Comparison of ENCODE assay signal across 8 mouse cellular contexts in genomic region chr8:94178857-94179712, GRCm38 (mm10). TPM values are rescaled to one million over a fixed set of nuclear protein-coding genes. Genes with fewer than 3 reads are reported as not detected.
A peak's percentile ranks its signal among the peaks of the same experiment; 100 is the strongest.
DNase-seq lines count a peak whose midpoint lies in the region; ATAC-seq lines count a peak whose summit lies in the region.

Gene Mt1 (plus strand): TSS chr8:94179082.

- peaks cover 27% of the 10 kb centered on the region for H3K27me3 ChIP-seq in forebrain, embryonic 16.5 days (replicated peaks; ENCODE audit: control insufficient read depth, insufficient read depth, low read length)
- H3K27me3 ChIP-seq in neural tube, embryonic 14.5 days (ENCODE audit: control insufficient read depth, insufficient read depth, low read length), result peaks cover 44% of the 10 kb centered on the region

- no peaks in the 10 kb centered on the region for H3K36me3 ChIP-seq in forebrain, embryonic 16.5 days (ENCODE audit: control insufficient read depth, insufficient read depth)
- no peaks in the 10 kb centered on the region for H3K36me3 ChIP-seq in neural tube, embryonic 14.5 days (ENCODE audit: control insufficient read depth, insufficient read depth, low read length)

- H3K4me3 ChIP-seq in forebrain, embryonic 16.5 days (replicated peaks; ENCODE audit: low read length), result peak within 1 kb of the TSS; percentile 55
- peak within 1 kb of the TSS; percentile 24 for H3K4me3 ChIP-seq in neural tube, embryonic 14.5 days (ENCODE audit: low read depth, low read length)

- peaks cover 23% of the 10 kb centered on the region for H3K4me1 ChIP-seq in forebrain, embryonic 16.5 days (replicated peaks; ENCODE audit: control insufficient read depth, insufficient read depth, low read length)
- H3K4me1 ChIP-seq in neural tube, embryonic 14.5 days (ENCODE audit: control insufficient read depth, insufficient read depth, low read length), result peaks cover 10% of the 10 kb centered on the region; the same call in 1 of the 2 replicates

- H3K9ac ChIP-seq in forebrain, embryonic 16.5 days (replicated peaks; ENCODE audit: low read depth, low read length), result peak within 1 kb of the TSS; percentile 57
- 0 out of 2 replicates have a peak within 1 kb of the TSS, but pooled peaks have one; percentile 2 for H3K9ac ChIP-seq in neural tube, embryonic 14.5 days (replicated peaks; ENCODE audit: low read depth, low read length)

- H3K9me3 ChIP-seq in forebrain, embryonic 16.5 days (ENCODE audit: control insufficient read depth, low read length), result no peaks in the 10 kb centered on the region
- no peaks in the 10 kb centered on the region for H3K9me3 ChIP-seq in neural tube, embryonic 14.5 days (ENCODE audit: control insufficient read depth, low read length)

- H3K27ac ChIP-seq in forebrain, embryonic 16.5 days (ENCODE audit: low read length), result no peak within 1 kb of the TSS
- H3K27ac ChIP-seq in neural tube, embryonic 14.5 days (ENCODE audit: low read depth, low read length), result no peak within 1 kb of the TSS

- under 1% methylated on average over 50 of the region's 50 CpGs for WGBS in forebrain, embryonic 16.5 days
- WGBS in neural tube, embryonic 14.5 days, result under 1% methylated on average over 50 of the region's 50 CpGs

- peak; percentile 90 for ATAC-seq in forebrain, embryonic 16.5 days
- ATAC-seq in neural tube, embryonic 14.5 days (ENCODE audit: low read depth), result peak; percentile 88

- peak; percentile 97 for DNase-seq in Muller cell, postnatal 12 days (ENCODE audit: inconsistent ontology term)
- peak; percentile 71 to 81 for DNase-seq in cerebellum, adult 18-20 months
- peak; percentile 89 for DNase-seq in heart, postnatal 25 days (ENCODE audit: low spot score)
- DNase-seq in layer of hippocampus, adult 18-20 months (ENCODE audit: low spot score in 2 of 2), result peak; percentile 82 to 93
- peak; percentile 89 to 93 for DNase-seq in lung, adult 18-20 months
- DNase-seq in testis, postnatal 14 days (ENCODE audit: low spot score), result peak; percentile 92

- intact Hi-C loops in heart, postnatal 25 days (cut with DNase I), result no loop called here

- peak within 1 kb of the TSS; percentile 94 for H3K4me2 ChIP-seq in forebrain, embryonic 16.5 days (ENCODE audit: low read length)
- peak within 1 kb of the TSS; percentile 53 for H3K4me2 ChIP-seq in neural tube, embryonic 14.5 days (ENCODE audit: low read depth, low read length)

RNA-seq across cellular contexts. Expression of gene Mt1, which starts in this region (rescaled TPM):
- 75.0 and 96.2 TPM in 2 replicates for polyA plus RNA-seq in forebrain, embryonic 16.5 days (2015; fragmentation: Nextera tagmentation; extraction: Ambion mirVana)
- total RNA-seq in heart, postnatal 25 days (2021), result 100 to 1,000 TPM; 270 to 370 TPM
- total RNA-seq in layer of hippocampus, adult 18-20 months (2021), result 100 to 1,000 TPM; 625 to 755 TPM
- 65.7 and 123 TPM in 2 replicates for polyA plus RNA-seq in neural tube, embryonic 14.5 days (2014; fragmentation: Nextera tagmentation; extraction: Ambion mirVana)
